Mouse (Mus musculus): Measurements from ENCODE around the gene St8sia6.
"Not testable (repeated sequence)": the region's sequence is repeated elsewhere in the genome, so short reads cannot be mapped to it uniquely, and the experiment has no call there.

St8sia6 gene

DNA sequence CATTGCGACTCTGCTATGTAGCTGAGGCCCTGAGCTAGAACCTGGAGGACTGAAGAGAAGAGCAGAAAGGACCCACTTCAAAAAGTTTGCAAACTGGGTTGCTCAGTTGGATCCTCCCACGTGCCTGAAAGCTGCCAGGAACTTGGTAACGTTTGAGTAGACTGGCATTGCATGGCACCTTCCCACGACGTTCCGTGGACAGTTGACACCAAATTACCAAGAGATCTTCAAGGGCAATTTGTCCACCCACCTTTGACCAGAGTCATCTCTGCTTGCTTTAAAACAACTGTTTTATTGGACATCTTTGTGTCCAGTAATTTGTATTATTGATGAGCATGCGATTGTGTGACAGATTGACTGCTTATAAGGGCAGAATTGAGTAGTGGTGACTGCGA lies at the start of gene St8sia6:
Gene St8sia6, minus strand, starts transcription at position 96 of the 395 bp plus-strand sequence.
- in situ Hi-C loops (cut with MboI; ENCODE audit: unreplicated experiment in 2 of 2): no loop called here

DNA sequence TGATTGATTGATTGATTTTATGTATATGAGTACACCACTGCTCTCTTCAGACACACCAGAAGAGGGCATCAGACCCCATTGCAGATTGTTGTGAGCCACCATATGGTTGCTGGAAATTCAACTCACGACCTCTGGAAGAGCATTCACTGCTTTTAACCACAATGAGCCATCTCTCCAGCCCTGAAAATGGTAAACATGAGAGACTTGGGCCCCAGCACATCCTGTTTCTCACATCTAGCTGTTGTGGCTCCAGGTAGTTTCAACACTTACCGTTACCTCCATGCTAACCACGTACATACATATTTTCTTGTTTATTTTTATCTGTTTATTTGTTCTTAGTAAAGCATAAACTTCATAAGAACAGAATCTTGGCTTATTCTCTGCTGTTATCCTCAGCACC lies 42.4 kb upstream of the St8sia6 start:
- in situ Hi-C loops (cut with MboI; ENCODE audit: unreplicated experiment in 2 of 2): no loop called here

DNA sequence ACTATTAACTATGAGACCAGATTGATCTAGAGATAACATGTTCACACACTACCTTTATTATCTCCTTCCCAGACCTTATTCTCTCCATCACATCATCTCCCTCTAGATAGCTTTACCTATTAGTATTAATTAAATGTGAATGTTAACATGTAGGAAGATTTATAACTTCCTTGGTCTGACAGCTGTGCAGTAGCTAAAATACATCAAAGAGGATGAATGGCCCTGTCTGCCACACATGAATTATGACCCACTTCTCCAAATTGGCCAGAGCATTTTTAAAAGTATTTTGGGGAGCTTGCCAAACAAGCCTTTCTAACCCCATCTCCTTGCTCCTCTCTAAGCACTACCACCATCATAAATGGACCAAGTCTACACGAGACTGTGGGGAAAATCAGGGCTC lies 41.1 kb upstream of the St8sia6 start:
- in situ Hi-C loops (cut with MboI; ENCODE audit: unreplicated experiment in 2 of 2): no loop called here

DNA sequence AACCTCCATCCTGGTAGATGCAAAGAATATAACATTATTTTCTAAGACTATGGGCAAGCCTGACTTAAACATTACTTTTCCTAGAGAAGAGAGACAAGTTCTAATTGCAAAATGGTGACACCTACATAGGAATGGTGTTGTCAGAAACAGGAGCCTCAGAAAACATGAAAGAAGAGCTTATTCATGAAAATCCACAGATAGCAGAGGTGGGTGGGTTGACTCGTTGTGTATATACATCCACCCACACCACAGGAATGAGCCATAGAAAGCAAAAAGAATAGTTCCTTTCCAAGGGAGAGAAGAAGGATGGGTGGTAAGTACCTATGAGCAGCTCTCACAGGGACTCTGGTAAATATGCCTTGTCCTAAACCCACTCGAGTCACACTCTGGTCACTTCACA lies 22.8 kb upstream of the St8sia6 start:
- in situ Hi-C loops (cut with MboI; ENCODE audit: unreplicated experiment in 2 of 2): loop anchor here in 1 of 2 experiments (25.0 kb wide), 1 partner anchor 529 kb away; no protein-coding TSS in a partner anchor

DNA sequence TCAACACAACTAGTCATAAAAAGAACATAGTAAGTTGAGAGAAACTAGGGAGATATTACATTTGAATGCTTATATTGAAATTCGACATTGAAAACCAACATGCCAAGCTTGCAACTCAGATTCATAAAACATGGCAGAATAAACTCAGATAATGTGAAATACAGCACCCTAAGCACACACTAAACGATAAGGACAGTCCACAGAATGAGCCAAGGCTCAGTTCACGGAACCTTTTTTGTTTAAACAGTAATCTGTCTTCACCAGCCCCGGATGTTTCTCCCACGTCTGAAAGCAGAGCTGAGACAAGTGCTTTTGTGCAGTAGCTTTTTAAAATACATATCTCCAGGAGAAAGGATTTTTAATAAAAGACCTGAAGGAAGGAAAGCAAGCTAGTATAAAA lies 14.7 kb upstream of the St8sia6 start:
- in situ Hi-C loops (cut with MboI; ENCODE audit: unreplicated experiment in 2 of 2): loop anchor here (5.0 to 25.0 kb wide), 3 partner anchors 136 to 521 kb away; no protein-coding TSS in a partner anchor

DNA sequence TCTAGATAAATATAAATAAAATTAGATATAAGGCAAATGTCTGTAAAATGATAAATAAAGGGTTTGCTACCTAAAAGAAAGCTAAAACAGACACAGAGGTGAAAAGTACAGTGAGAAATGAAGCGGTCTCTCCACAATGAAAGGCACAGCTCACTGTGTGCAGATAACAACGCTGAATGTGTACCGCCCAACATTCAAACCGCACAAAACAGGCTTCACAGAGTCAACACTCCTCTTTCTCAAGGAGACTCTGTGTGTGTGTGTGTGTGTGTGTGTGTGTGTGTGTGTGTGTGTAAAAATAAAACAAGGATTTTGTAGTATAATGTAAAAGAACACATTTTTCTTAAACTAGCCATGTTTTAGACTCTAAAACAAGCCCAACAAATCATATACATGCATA lies 14.1 kb upstream of the St8sia6 start:
- in situ Hi-C loops (cut with MboI; ENCODE audit: unreplicated experiment in 2 of 2): loop anchor here (5.0 to 25.0 kb wide), 3 partner anchors 136 to 521 kb away; no protein-coding TSS in a partner anchor

DNA sequence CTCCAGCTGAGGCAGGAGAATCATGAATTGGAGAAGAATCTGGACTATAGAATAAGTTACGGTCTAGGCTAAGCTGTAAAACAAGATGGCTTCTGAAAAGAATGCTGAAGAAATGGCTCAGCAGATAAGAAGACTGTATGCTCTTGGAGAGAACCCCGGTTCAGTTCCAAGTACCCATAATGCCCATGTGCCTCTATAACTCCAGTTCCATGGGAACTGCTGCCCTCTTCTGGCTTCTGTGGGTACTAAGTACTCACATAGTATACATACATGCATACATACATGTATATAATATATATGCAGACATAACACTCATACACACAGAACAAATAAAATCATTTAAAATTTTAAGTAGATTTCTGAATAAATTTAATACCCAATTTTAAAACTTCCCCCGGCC lies 12.3 kb upstream of the St8sia6 start:
- in situ Hi-C loops (cut with MboI; ENCODE audit: unreplicated experiment in 2 of 2): loop anchor here (5.0 to 25.0 kb wide), 3 partner anchors 134 to 519 kb away; no protein-coding TSS in a partner anchor

DNA sequence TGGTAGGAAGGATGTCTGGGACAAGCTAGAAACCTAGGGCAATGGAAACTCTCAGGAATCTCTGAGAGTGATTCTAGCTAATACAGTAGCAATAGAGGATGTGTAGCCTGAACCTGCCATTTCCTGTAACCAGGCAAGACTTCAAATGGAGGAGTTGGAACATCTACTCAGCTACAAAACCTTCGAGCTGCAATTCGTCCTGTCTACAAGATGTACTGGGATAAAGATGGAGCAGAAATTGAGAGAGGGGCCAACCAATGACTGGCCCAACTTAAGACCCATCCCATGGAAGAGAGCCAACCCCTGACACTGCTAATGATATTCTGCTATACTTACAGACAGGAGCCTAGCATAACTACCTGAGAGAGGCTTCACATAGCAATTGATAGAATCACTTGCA lies 6.8 kb upstream of the St8sia6 start:
- in situ Hi-C loops (cut with MboI; ENCODE audit: unreplicated experiment in 2 of 2): loop anchor here in 1 of 2 experiments (25.0 kb wide), 1 partner anchor 513 kb away; no protein-coding TSS in a partner anchor

DNA sequence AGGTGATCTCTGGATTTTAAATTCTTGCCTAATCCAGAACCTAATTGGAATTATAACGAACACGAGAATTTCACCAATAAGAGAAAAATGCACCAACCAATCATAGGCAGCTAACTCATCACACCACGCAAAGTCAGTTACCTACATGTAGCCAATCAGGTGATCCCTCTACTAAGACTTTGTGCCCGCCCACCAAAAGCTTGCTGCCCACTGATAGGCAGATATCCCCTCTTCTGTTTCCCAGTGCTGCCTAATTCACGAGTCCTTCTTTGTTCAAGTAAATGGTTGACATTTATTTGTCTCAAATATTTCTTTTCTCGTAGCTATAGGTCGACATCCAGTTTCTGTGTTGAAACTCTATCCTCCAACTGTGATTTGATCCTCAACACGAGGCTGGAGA lies 582 bp upstream of the St8sia6 start:
- in situ Hi-C loops (cut with MboI; ENCODE audit: unreplicated experiment in 2 of 2): no loop called here

DNA sequence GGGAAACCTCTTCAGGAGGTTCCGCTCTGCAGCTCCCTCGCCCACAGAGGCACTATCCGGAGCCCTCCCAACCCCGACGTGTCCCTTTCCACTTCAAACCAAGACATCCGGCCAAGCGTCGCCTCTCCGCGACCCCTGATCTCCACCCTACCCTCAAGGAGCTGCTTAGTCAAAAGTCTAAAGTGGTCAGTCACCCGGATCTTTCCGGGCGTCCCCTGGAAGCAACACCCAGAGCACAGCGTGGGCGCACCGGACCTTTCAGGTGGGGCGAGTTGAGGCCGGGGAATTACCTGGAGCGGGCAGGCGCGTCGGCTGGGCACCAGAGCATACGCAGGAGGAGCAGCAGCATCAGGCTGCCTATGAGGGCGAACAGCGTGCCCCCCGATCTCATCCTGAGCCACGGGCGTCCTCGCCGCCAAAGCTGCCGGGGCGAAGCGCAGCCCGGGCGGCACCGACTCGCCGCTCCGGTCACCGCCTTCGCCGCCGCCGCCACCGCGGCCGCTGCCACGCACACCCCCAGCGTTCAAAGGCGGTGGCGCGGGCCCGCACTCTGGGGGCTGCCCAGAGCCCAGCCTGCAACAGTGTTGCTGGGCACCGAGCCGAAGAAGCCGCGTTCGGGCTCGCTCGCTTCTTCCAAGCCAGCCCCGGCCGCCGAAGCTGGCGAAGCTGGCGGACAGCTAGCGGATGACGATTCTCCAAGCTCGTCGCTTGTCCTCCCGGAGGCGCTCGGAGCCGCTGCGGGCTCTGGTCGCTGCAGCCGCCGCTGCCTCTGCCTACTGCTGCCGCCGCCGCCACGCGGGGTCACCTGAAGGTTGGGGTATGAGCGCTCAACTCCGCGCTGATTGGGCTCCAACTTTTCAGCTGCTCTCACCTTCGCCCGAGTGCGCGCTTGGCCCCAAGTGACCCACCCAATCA lies 553 bp downstream of the St8sia6 start:
- in situ Hi-C loops (cut with MboI; ENCODE audit: unreplicated experiment in 2 of 2): no loop called here

DNA sequence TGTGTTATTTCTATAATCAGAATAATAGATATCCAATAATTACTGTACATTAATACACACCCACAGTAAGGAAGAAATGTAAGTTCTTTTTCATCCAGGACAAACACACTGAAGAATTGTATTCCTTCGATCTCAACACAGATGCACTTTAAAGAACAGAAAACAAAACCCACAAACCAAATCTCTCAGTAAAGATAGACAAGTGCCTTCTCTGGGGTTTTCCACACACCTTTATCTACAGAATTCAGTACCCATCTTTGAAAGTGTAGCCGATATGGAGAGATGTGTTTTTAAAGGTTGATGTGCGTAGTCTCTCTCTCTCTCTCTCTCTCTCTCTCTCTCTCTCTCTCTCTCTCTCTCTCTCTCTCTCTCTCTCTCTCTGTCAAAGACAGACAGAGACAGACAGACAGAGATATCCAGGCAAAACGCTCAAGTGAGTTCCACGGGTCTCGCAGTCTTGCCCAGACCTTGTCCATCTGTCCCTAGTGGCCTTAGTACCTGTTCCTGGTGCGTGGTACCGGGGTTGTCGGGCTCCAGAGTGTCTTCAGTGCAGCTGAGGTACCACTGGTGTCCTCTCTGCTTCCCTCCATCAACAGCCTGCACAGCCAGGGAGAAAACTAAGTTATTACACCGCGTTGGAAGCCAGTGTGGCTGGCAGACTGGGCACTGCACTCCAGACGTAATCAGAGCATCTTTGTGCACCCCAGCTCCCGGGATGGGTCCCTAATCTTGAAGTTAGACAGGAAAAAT lies 1.4 kb downstream of the St8sia6 start:
- in situ Hi-C loops (cut with MboI; ENCODE audit: unreplicated experiment in 2 of 2): no loop called here

DNA sequence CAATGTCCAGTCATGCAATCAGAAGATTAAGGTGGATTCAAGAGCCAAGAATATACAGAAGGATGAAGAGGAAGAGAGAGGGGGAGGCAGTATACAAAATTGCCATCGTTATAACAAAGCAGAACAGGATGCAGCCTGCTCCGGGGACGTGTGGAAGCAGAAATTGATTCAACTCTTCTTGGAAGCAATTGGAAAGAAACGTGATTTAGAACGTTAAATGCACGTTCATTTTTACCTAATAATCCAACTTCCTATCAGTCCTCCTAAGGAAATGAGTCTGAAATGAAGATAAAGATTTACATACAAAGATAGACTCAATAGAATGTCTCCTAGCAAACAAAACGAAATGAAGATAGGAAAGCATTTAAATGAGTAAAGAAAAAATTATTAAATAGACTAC lies 2.3 kb downstream of the St8sia6 start:
- in situ Hi-C loops (cut with MboI; ENCODE audit: unreplicated experiment in 2 of 2): no loop called here

DNA sequence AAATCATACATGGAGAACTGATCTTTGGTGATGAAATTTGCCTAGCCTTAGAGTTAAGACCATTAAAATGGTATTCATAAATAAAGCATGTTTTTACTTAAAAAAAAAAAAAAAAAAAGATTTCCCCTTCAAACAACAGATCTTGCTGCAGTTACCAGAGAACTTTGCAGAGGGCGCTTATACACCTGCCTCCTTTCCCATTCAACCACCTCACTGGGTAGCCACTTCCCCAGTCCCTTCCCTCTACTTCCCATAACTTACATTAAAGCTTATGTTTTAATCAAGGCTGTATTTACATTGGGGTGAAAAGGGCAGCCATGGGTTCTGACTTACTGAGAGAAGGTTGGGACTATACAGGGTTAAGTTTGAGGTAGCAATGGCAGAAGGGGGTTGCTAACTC lies 4.5 kb downstream of the St8sia6 start:
- in situ Hi-C loops (cut with MboI; ENCODE audit: unreplicated experiment in 2 of 2): no loop called here

DNA sequence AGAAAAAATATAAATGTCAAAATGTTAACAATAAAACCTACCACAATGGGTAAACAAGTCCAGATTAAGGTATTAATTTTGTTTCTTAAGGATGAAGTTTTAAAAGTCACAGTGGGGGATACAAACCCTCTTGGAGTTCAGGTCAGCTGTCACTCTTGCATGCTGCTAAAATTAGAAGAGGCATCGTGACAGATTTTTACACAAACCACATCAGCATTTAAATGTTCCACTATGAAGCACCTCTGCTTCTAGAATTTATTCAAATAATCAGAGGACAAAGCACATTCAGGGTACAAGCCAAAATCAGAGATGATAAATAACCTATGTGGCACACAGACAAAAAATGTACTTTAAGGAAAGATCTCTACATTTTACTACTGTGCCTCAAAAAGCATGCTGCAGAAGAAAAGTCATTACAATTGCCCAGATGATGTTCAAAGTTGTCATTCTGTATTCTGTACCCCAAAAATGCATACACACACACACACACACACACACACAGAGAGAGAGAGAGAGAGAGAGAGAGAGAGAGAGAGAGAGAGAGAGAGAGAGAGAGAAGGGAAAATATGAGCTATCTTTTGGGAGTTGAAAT lies 7.2 kb downstream of the St8sia6 start:
- in situ Hi-C loops (cut with MboI; ENCODE audit: unreplicated experiment in 2 of 2): no loop called here

DNA sequence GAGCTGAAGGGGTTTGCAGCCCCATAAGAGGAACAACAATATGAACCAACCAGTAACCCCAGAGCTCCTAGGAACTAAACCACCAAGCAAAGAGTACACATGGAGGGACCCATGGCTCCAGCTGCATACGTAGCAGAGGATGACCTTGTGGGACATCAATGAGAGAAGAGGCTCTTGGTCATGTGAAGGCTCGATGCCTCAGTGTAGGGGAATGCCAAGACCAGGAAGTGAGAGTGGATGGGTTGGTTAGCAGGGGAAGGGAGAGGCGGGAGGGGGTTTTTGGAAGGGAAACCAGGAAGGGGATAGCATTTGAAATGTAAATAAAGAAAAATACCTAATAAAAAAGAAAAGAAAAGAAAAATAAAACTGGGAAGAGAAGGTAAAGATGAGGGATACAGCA lies 7.9 kb downstream of the St8sia6 start:
- in situ Hi-C loops (cut with MboI; ENCODE audit: unreplicated experiment in 2 of 2): not testable (repeated sequence)

DNA sequence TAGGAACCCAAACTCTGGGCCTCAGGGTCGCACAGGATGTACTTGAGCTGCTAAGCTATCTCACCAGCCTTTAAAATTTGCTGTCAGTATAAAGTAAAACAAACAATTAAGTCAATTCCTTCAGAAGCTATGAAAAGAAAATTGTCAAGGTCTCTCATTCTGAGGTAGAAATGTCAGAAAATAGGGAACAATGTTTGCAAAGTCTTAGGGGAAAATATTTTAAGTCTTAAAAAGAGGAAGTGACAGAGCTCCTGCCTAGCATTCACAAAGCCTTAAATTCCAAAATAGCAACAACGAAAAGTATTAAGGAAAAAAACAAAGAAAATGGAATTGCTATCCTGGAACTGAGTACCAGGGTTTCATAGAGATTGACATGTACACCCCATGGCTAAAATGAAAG lies 8.6 kb downstream of the St8sia6 start:
- in situ Hi-C loops (cut with MboI; ENCODE audit: unreplicated experiment in 2 of 2): no loop called here

DNA sequence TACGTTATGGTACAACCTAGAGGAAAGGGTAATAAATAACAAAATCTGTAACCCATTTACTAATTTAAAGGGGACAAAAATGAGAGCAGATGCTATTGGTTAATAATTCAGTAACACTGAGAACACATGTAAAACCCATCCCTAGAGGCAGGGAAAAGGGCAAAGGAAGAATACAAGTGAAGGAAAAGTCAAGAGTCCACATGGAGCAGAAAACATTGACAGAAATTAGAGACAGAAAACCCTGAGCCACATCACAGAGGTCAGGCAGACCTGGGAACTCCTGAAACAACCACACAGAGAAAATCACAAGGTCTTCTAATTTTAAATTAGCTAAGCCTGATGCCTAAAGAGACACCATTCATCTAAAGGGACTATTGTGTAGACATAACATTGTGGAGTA lies 9.4 kb downstream of the St8sia6 start:
- in situ Hi-C loops (cut with MboI; ENCODE audit: unreplicated experiment in 2 of 2): no loop called here

DNA sequence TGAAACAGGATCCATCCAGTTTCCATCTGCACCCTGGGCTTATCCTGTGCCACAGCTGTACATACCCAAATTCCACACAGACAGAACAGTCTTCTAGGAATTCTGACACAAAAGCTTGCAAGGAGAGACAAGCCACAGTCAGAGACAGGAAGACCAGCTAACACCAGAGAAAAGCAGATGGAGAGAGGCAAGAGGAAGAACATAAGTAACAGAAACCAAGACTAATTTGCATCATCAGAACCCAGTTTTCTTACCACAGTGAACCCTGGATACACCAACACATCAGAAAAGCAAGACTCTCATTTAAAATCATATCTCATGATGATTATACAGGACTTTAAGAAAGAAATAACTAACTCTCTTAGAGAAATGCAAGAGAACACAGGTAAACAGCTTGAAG lies 16.8 kb downstream of the St8sia6 start:
- in situ Hi-C loops (cut with MboI; ENCODE audit: unreplicated experiment in 2 of 2): no loop called here

DNA sequence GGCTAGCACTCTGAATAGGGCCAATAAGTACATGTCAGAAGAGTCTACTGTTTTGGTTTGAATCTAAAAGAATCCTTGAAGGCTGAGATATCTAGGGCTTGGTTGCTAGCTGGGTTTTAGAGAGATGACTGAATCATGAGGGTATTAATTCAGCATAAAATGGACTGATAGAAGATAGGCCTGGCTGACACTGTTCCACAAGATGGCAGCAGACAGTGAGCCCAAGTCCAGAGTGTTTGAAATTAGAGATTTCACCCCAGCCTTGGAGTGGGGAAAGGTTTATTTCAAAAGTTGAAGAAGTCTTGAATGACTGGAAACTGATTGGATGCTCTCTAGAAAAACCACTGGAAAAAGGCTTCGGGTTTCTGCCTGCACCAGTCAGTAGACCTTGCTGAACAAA lies 17.4 kb downstream of the St8sia6 start:
- in situ Hi-C loops (cut with MboI; ENCODE audit: unreplicated experiment in 2 of 2): no loop called here

DNA sequence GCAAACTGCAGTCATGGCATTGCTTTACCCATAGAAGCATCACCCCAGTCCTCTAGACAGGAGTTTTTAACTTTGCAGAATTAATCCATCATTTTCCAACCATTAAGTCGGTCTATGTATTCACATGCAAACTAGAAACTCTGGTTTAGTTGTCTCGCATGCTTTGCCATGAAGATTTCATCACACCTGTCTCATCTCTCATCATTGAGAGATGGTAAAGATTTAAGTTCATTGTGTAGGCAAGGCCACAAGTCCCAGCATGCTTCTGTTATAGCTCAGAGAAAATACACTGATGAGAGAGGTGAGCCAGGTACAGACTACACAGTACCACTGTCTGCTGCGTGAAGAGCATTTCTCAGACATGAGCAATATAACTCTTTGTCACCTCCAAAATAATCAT lies 18.8 kb downstream of the St8sia6 start:
- in situ Hi-C loops (cut with MboI; ENCODE audit: unreplicated experiment in 2 of 2): no loop called here

DNA sequence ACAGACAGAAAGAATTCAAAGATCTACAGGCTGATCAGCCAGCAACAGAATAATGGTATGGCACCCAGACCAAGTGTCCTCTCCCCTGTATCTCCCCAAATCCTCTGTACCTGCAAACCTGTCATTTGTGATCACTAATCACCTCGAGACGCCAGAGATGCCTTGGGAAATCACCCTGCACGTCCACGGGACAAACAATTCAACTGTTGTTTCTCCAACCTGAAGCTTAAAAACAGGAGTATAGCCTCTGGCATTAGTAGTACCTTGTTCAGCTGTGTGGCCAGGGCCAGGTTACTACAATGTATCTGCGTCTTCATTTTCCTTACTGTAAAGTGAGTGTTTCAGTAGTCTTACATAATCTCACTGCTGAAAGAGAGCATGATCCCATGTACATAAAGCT lies 25.3 kb downstream of the St8sia6 start:
- in situ Hi-C loops (cut with MboI; ENCODE audit: unreplicated experiment in 2 of 2): loop anchor here (25.0 kb wide), 3 partner anchors 394 to 1294 kb away; partner anchors contain the start of genes Nsun6 (in 1 of the 2) and Tmem236 (in 1 of the 2)
